Mouse (Mus musculus) stomach, postnatal 0 days (tissue): ENCODE data around the gene Slc7a15. TPM values are rescaled to one million over a fixed set of nuclear protein-coding genes. Genes with fewer than 3 reads are reported as not detected.
A peak's percentile ranks its signal among the peaks of the same experiment; 100 is the strongest.
"Not testable (repeated sequence)": the region's sequence is repeated elsewhere in the genome, so short reads cannot be mapped to it uniquely, and the experiment has no call there.

Source experiments
- ATAC-seq: fragments of 200-750 bp; cut with Nextera tagmentation; 2 replicates; pipeline ENCODE4 v1.8.0; 2017; ENCODE audit not compliant: low FRiP score, low TSS enrichment
- DNase-seq: peaks from one replicate; pipeline ENCODE4 v3.0.0-alpha.2; 2016; ENCODE audit warnings: low spot score
- H3K27ac ChIP-seq: fragments of 300-500 bp; sonication (generic); replicated peaks from 2 replicates; pipeline ENCODE4 v1.5.1; 2014; ENCODE audit warnings: mild to moderate bottlenecking, control low read depth
- H3K27me3 ChIP-seq: fragments of 300-500 bp; sonication (generic); 2 replicates; pipeline ENCODE4 v1.6.1; 2014; ENCODE audit warnings: low read length; ENCODE audit not compliant: control insufficient read depth, insufficient read depth
- H3K36me3 ChIP-seq: fragments of 300-500 bp; sonication (generic); 2 replicates; pipeline ENCODE4 v1.6.1; 2014; ENCODE audit warnings: low read length, mixed read lengths; ENCODE audit not compliant: control insufficient read depth, insufficient read depth
- H3K4me1 ChIP-seq: fragments of 300-500 bp; sonication (generic); replicated peaks from 2 replicates; pipeline ENCODE4 v1.6.1; 2014; ENCODE audit warnings: antibody characterized with exemption; ENCODE audit not compliant: control insufficient read depth, insufficient read depth
- H3K4me2 ChIP-seq: fragments of 300-500 bp; sonication (generic); replicated peaks from 2 replicates; pipeline ENCODE4 v1.6.1; 2014; ENCODE audit warnings: low read depth, mild to moderate bottlenecking, control low read depth, moderate library complexity
- H3K4me3 ChIP-seq: fragments of 300-500 bp; sonication (generic); 2 replicates; pipeline ENCODE4 v1.5.1; 2014; ENCODE audit warnings: low read depth, low read length, control low read depth
- H3K9ac ChIP-seq: fragments of 300-500 bp; sonication (generic); 2 replicates; pipeline ENCODE4 v1.6.1; 2014; ENCODE audit warnings: mild to moderate bottlenecking, low read length, control low read depth, mixed read lengths
- H3K9me3 ChIP-seq: fragments of 300-500 bp; sonication (generic); 2 replicates; pipeline ENCODE4 v1.6.1; 2016; ENCODE audit warnings: low read length; ENCODE audit not compliant: control insufficient read depth
- CTCF ChIP-seq: IDR thresholded peaks from 2 replicates; pipeline ENCODE4 v1.5.1; 2016; ENCODE audit warnings: antibody characterized with exemption, low read depth, mild to moderate bottlenecking, moderate library complexity
- EP300 ChIP-seq: optimal IDR thresholded peaks from 2 replicates; pipeline ENCODE3; 2016; ENCODE audit warnings: antibody characterized with exemption
- WGBS: fragments of 180-500 bp; shearing (Covaris S2); extraction: QIAGEN DNeasy Blood & Tissue Kit; methylation state at CpG from one replicate; pipeline ENCODE4 v1.1.7; 2014; 5-methylcytosine and 5-hydroxymethylcytosine counted together
- polyA plus RNA-seq: library from polyadenylated mRNA; unstranded; fragments of >200 nt; fragmentation: Nextera tagmentation; extraction: Ambion mirVana; gene quantifications from 2 replicates; pipeline ENCODE4 v1.2.1, GENCODE M21; 2015

The Slc7a15 gene
- polyA plus RNA-seq, 1 experiment from 2014 or later: not detected

DNA sequence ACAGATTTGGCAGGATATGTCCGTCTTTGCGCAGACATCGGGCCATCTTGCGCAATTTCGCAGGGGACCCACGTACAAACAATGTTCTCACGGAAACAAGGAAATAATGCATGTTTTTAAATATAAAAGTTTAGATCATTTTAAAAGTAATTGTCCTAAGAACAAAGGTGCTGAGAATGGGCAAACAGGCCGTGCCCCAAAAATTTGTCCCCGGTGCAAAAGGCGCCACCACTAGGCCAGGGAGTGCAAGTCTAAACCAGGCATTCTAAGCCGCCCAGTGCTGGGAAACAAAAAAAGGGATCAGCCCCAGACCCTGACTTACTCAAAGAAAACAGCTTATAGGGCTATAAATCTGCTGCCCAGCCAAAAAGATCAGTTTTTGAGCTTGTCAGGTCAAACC lies 25.5 kb downstream of the Slc7a15 start:
- Histone ChIP-seq H3K4me3 (no peak overlapping the region), H3K27ac (no peak overlapping the region), H3K9me3 (no peaks in the 10 kb centered on the region), H3K4me1 (no peaks in the 10 kb centered on the region), H3K27me3 (no peaks in the 10 kb centered on the region), H3K36me3 (no peaks in the 10 kb centered on the region), H3K4me2 (no peak overlapping the region), H3K9ac (no peak overlapping the region)
- 81% methylated on average over 11 of the region's 11 CpGs for WGBS
- TF ChIP-seq CTCF: no peak
- TF ChIP-seq EP300: no peak
- DNase-seq: no peak
- ATAC-seq: no peak

GRCm38 (mm10) chr12:8571903-8572341 lies 26.9 kb downstream of the Slc7a15 start:
- TF ChIP-seq CTCF: 0 out of 2 replicates have a peak, but pooled peaks have one; percentile 9
- not testable (repeated sequence) for H3K9me3 ChIP-seq, ATAC-seq, H3K9ac ChIP-seq, H3K27ac ChIP-seq, H3K4me1 ChIP-seq, H3K4me3 ChIP-seq, H3K36me3 ChIP-seq, H3K27me3 ChIP-seq
- peak overlapping the region; percentile 29; the same call in 1 of the 2 replicates for H3K4me2 ChIP-seq
- 28% methylated on average over 12 of the region's 12 CpGs for WGBS
- DNase-seq: peak; percentile 55

DNA sequence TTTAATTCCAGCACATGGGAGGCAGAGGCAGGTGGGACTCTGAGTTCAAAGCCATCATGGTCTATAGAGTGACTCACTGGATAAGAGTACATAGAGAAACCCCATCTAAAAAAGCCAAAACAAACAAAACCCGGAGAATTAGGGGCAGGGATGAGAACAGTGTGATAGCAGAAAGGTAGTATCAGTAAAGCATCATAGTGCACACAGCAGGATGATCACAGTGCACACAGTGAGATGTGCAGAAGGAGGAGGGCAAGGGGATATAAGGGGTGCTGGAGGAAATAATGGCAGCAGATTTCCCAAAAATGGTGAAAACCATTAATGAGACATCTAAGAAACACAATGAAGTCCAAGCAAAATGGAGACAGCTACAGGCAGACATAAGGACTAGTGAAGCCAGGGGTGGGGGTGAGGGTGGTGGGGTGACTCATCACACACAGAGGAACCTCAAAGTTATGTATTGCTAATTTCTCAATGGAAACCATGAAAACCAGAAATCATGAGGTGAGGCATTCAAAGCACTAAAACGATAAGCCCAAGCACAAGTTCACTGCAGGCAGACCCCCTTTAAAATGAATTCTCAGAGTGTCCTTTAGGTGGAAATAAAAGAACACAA lies 27.5 kb downstream of the Slc7a15 start:
- not testable (repeated sequence) for H3K4me1 ChIP-seq, H3K27me3 ChIP-seq, ATAC-seq, DNase-seq, H3K9me3 ChIP-seq, H3K36me3 ChIP-seq, H3K27ac ChIP-seq, H3K4me2 ChIP-seq, H3K4me3 ChIP-seq, H3K9ac ChIP-seq
- WGBS: 40% methylated on average over 2 of the region's 2 CpGs

- not testable (repeated sequence) for H3K27me3 ChIP-seq, H3K27ac ChIP-seq, H3K9ac ChIP-seq, H3K36me3 ChIP-seq, DNase-seq, H3K4me1 ChIP-seq, H3K4me2 ChIP-seq, H3K4me3 ChIP-seq, H3K9me3 ChIP-seq, ATAC-seq
- 84% methylated on average over 8 of the region's 8 CpGs for WGBS
These were observed 36.7 kb downstream of the Slc7a15 start for GRCm38 (mm10) chr12:8562213-8562612.

DNA sequence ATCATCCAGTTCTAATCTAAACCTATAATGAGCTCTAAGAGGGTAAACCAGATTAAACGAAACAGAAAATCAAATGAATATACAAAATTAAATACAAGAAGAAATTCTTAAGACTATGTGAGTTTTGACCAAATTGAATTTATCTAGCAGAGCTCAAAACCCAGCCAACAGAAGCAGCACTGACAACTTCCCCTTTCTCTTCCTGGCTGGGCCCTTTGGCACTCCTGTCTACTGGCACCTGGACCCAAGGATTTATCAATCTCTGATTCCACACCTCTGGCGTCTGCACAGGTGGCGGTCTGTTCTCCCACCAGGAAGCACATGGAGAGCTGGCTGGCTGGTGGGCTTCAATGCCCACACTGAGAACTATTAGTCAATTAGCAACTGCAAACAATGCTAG lies 39.0 kb downstream of the Slc7a15 start:
- H3K27ac ChIP-seq, H3K9ac ChIP-seq, H3K9me3 ChIP-seq, H3K27me3 ChIP-seq, H3K36me3 ChIP-seq, DNase-seq, H3K4me2 ChIP-seq, ATAC-seq, H3K4me3 ChIP-seq, H3K4me1 ChIP-seq: not testable (repeated sequence)
- 71% methylated on average over 3 of the region's 3 CpGs for WGBS

GRCm38 (mm10) chr12:8556189-8556588 lies 42.7 kb downstream of the Slc7a15 start:
- TF ChIP-seq CTCF: no peak
- no peak for TF ChIP-seq EP300
- DNase-seq (no peak), ATAC-seq (no peak)
- H3K9ac ChIP-seq: no peak overlapping the region
- no peaks in the 10 kb centered on the region for H3K27me3 ChIP-seq
- H3K4me1 ChIP-seq: no peaks in the 10 kb centered on the region
- no peak overlapping the region for H3K4me2 ChIP-seq
- H3K27ac ChIP-seq: no peak overlapping the region
- H3K36me3 ChIP-seq: no peaks in the 10 kb centered on the region
- no peak overlapping the region for H3K4me3 ChIP-seq
- no peaks in the 10 kb centered on the region for H3K9me3 ChIP-seq
